Mouse (Mus musculus) bone marrow, adult 2 months (tissue): Measurements from ENCODE around the gene Camkv. TPM values are rescaled to one million over a fixed set of nuclear protein-coding genes. Genes with fewer than 3 reads are reported as not detected.

Experiments
- H3K27ac ChIP-seq: fragments of 200-500 bp; 2 replicates; pipeline ENCODE4 v1.5.1; 2012; ENCODE audit warnings: low read depth, mild to moderate bottlenecking, control low read depth, inconsistent platforms, low read length; ENCODE audit not compliant: control insufficient read depth, poor library complexity, insufficient read depth
- H3K4me1 ChIP-seq: fragments of 200-500 bp; 2 replicates; pipeline ENCODE4 v1.6.1; 2011; ENCODE audit warnings: low read length; ENCODE audit not compliant: control insufficient read depth, insufficient read depth
- H3K4me3 ChIP-seq: fragments of 200-500 bp; replicated peaks from 2 replicates; pipeline ENCODE3; 2011; ENCODE audit warnings: mild to moderate bottlenecking, low read depth, low read length, control low read depth; ENCODE audit not compliant: control insufficient read depth
- CTCF ChIP-seq: fragments of 200-500 bp; IDR thresholded peaks from 2 replicates; pipeline ENCODE4 v1.5.1; 2011; ENCODE audit warnings: low read length, control low read depth; ENCODE audit not compliant: control insufficient read depth, insufficient read depth
- POLR2A ChIP-seq: fragments of 200-500 bp; IDR thresholded peaks from 2 replicates; pipeline ENCODE4 v1.6.1; 2011; ENCODE audit warnings: low read depth, mild to moderate bottlenecking, control low read depth, low read length, borderline replicate concordance; ENCODE audit not compliant: control insufficient read depth
- WGBS: fragments of 180-500 bp; shearing (Covaris S2); methylation state at CpG from one replicate; pipeline ENCODE4 v1.1.7; 2018; 5-methylcytosine and 5-hydroxymethylcytosine counted together
- polyA plus RNA-seq: library from polyadenylated mRNA; stranded (reverse); fragments of >200 nt; gene quantifications from 2 replicates; pipeline ENCODE4 v1.2.4, GENCODE M21; 2011; ENCODE audit warnings: low replicate concordance; ENCODE audit not compliant: missing spikeins, insufficient read depth, insufficient read length

Camkv gene
- 0.87 TPM in 1 of 2 replicates, not detected in the other for polyA plus RNA-seq

DNA sequence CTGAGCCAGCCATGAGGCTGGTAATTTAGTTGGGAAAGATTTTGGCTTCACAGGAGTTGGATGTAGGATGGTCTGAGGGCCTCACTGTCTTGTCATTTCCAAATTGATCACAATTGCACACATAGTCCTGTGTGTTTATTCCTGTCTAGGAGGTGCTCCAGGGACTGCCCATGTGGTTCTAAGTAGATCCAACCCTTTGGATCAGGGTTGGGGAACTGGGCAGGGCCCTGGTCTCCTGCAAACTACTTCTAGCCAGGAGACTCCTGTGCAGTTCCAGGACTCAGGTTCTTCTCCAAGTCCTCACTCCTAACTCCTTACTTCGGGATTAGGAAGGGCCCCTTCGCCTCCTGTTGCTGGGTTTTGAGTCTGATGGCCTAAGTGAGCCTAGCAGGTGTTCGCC, at the start of gene Camkv:
Camkv (plus strand) TSS at position 301 of the 400 bp plus-strand sequence.
- 46% methylated on average over 3 of the region's 3 CpGs for WGBS
- TF ChIP-seq CTCF, result no peak
- TF ChIP-seq POLR2A, result no peak

DNA sequence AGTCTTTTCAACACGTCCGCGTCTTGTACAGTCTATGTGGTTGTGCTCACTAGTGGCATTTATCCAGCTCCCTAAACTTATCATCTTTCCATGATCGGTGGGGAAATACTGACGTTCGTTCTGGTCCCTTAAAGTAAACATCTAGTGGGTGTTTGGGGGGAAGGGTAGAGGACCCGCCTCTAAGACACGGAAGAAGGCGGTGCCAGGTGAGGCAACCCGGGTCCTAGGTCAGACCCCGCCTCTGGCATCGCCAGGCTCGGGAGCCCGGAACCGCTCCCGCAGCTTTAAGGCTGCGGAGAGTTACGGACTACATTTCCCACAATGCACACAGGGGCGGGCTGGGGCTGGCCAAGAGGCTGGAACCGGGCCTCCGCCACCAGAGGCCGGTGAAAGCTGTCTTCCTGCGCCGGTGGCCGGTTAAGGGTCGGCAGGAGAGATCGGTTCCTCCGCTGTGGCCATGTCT, 47.6 kb upstream of the Camkv start, which contains the start of gene Mon1a:
Mon1a (plus strand) TSS at position 348 of the 463 bp plus-strand sequence.
- Histone ChIP-seq H3K27ac (peak within 1 kb of the TSS; percentile 74), H3K4me1 (no peaks in the 10 kb centered on the region), H3K4me3 (peak within 1 kb of the TSS; percentile 92)
- WGBS, result under 1% methylated on average over 28 of the region's 28 CpGs
- no peak for TF ChIP-seq CTCF
- TF ChIP-seq POLR2A, result peak; percentile 74; the same call in 1 of the 2 replicates

More for the DNA sequence above, at the start of gene Camkv:
- H3K4me3 ChIP-seq, result no peak within 1 kb of the TSS
- no peaks in the 10 kb centered on the region for H3K4me1 ChIP-seq
- H3K27ac ChIP-seq, result no peak within 1 kb of the TSS

DNA sequence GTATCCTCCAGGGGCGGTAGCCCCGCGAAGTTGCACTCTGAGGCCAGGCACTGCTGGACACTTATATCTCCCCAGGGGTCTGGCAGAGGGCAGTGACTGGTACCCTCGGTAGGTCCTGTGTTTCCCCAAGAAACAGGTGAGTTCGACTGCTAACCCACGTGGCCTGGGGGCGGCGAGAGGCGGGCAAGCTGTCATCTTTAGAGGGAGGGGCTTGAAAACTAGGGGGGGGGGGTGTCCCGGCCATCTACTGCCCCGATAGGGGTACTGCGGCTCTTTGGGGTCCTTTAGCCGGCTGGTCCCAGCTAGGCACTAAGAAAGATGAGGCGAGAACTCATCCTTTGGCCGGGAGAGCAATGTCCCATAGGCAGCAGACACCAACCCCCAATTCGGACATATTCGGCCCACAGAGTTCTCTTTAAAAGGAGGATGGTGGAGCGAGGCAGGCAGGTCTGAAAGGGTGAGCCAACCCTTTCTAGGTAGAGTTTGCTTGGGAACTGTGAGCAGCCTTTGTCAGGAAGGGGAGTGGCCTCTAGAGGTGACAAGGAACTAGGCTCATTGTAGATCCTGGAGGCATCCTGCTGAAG, 47.1 kb upstream of the Camkv start:
- WGBS, result 1% methylated on average over 18 of the region's 18 CpGs
- H3K4me3 ChIP-seq, result peak overlapping the region; percentile 92
- no peaks in the 10 kb centered on the region for H3K4me1 ChIP-seq
- H3K27ac ChIP-seq, result peak overlapping the region; percentile 74
- TF ChIP-seq POLR2A (no peak), CTCF (no peak)

DNA sequence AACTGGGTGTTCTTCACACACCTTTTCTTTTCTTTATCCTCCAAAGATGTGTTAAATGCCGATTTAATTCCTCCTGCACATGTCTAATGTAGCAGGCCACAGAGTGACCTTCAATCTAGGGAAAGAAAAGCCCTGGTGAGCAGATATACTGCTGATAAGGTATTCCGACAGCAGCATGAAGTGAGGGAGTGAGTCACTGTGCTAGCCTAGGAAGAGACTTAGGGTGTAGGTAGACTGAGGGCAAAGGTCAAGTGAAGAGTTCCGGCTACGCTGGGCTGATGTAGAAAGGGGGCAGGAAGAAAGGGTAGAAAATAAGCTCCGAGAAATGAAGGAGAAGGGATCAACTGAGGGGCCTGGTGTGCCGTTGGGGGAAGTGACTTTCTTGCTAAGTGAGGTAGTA, 45.2 kb upstream of the Camkv start:
- H3K4me1 ChIP-seq, result no peaks in the 10 kb centered on the region
- H3K4me3 ChIP-seq, result no peak overlapping the region
- WGBS, result 87% methylated on average over 6 of the region's 6 CpGs
- no peak overlapping the region for H3K27ac ChIP-seq
- TF ChIP-seq CTCF (no peak), POLR2A (no peak)

DNA sequence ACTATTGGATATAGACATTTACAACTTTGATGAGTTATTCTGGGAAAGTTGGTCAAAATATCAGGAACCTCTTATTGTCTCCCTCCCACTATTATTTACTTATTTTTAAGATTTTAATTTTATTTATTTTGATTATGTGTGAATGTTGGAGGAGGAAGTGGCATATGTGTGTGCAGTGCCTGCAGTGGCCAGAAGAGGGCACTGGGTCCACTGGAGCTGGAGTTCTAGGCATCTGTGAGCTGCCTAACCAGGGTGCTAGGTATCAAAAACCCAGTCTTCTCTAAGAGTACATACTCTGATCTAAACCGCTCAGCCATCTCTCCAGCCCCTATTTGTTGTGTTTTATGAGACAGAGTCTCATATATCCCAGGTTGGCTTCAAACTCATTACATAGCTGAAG, 44.5 kb upstream of the Camkv start:
- TF ChIP-seq POLR2A, result no peak
- peak; percentile 64 for TF ChIP-seq CTCF
- no peaks in the 10 kb centered on the region for H3K4me1 ChIP-seq
- 85% methylated on average over 1 of the region's 1 CpGs for WGBS
- no peak overlapping the region for H3K27ac ChIP-seq
- H3K4me3 ChIP-seq, result no peak overlapping the region

DNA sequence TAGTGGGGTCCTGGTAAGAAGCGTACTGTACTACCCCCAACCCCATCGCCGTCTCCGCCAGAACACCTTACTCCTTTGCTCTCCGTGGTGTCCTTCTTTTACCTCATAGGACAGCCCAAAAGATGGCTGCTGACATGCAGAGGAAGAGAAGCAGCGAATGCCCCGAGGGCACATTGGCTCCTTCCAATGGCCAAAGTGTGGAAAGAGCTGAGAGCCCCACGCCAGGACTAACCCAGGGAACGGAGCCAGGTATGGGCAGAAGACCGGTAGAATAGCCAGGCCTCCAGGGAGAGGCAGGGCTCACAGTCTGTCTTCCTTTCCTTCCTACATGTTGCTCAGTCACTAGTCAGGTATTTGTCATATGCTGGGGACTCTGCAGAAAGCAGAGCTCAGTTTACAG, 36.9 kb upstream of the Camkv start:
- no peak overlapping the region for H3K4me3 ChIP-seq
- no peak for TF ChIP-seq POLR2A
- TF ChIP-seq CTCF, result no peak
- H3K27ac ChIP-seq, result no peak overlapping the region
- WGBS, result 90% methylated on average over 10 of the region's 10 CpGs
- H3K4me1 ChIP-seq, result no peaks in the 10 kb centered on the region

DNA sequence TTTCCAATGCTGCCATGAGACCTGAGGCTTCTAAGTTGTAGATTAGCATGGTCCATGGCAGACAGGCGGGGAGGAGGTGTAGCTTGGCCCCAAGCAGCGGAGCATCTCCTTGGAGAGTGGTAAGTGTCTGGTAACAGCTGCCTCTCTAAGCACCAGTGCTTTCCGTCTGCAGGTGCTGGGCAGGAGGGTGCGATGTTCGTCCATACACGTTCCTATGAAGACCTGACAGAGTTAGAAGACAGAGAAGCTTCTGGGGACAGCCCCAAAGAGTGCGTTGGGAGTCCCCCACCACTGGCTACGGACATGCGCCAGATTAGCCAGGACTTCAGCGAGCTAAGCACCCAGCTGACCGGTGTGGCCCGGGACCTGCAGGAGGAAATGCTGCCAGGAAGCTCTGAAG, 35.6 kb upstream of the Camkv start:
- no peak overlapping the region for H3K4me3 ChIP-seq
- H3K27ac ChIP-seq, result no peak overlapping the region; the same call in 1 of the 2 replicates
- H3K4me1 ChIP-seq, result no peaks in the 10 kb centered on the region
- 81% methylated on average over 12 of the region's 12 CpGs for WGBS
- TF ChIP-seq POLR2A (no peak), CTCF (no peak)

DNA sequence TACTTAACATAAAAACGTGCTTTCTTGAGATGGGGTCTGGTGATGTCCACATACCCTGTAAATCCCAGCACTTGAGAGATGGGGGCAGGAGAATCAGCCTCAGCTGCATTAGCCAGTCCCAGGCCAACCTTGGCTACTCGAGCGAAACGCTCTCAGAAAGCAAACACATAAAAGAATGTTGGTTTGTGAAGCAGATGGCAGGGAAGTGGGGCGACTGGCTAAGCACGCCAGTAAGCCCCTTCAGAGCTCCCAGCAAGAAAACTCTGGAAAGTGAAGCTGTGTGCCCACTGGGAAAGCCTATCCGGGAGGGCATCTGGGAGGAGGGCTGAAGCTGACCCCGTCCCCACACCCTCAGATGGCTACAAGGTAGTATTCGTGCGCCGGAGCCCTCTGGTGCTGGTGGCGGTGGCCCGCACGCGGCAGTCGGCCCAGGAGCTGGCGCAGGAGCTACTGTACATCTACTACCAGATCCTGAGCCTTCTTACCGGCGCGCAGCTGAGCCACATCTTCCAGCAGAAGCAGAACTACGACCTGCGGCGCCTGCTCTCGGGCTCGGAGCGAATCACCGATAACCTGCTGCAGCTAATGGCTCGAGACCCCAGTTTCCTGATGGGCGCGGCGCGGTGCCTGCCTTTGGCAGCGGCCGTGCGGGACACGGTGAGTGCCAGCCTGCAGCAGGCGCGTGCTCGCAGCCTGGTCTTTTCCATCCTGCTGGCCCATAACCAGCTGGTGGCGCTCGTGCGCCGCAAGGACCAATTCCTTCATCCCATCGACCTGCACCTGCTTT, 34.4 kb upstream of the Camkv start:
- Histone ChIP-seq H3K27ac (peak overlapping the region; percentile 20; the same call in 1 of the 2 replicates), H3K4me1 (no peaks in the 10 kb centered on the region), H3K4me3 (no peak overlapping the region)
- TF ChIP-seq POLR2A (no peak), CTCF (peak; percentile 67)
- WGBS, result 37% methylated on average over 44 of the region's 44 CpGs
